Mouse (Mus musculus) lung, postnatal 25 days (tissue): ENCODE measurements around the gene Dcbld2.

Source experiments
- DNase-seq: peaks from one replicate; pipeline ENCODE4 v3.0.0; 2022; ENCODE audit warnings: low spot score

Gene Dcbld2

DNA sequence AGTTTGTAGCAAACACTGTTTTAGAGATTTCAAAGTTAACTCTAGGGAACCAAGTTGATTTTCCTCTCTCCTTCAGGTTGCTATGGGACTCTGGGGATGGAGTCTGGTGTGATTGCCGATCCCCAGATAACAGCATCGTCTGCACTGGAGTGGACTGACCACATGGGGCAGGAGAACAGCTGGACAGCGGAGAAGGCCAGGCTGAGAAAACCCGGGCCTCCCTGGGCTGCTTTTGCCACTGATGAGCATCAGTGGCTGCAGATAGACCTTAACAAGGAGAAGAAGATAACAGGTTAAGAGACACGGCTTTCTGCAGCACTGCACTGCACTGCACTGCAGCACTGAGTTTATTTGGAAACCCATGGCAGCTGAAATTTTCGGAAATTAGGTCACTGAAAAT is 42.4 kb downstream of the Dcbld2 start:
- DNase-seq, result no peak

DNA sequence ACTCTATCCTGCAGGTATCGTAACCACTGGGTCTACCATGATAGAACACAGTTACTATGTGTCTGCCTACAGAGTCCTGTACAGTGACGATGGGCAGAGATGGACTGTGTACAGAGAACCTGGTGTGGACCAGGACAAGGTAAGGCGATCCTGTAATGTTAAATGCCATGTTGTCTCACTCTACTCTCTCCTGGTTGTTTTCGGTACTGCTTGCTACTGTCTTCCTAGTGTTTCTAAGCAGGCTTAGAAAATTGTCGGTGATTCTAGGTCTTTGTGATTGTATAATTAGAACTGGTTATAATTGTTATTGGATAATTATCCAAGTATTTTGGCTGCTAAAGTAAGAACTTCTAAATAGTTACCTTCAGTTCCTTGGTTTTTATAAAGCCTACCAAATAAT is 43.4 kb downstream of the Dcbld2 start:
- DNase-seq, result no peak

DNA sequence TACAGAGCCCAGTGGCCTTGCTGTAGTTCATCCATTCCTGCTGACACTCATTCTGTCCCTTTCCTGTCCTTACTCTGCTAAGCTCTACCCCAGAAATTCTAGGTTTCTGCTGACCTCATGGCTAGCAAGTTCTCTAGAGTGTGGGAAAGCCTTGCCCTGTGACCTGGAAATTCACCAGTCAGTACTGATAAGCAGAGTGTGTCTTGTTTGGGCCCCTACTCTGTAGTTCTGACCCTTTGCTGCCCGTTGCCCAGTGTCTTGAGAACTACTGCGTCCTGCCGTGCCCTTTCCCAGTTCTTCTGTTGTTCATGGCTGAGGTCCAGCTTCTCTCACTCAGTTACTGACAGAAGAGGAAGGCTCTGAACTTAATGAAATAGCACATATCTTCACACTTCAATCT is 44.9 kb downstream of the Dcbld2 start:
- DNase-seq, result no peak

DNA sequence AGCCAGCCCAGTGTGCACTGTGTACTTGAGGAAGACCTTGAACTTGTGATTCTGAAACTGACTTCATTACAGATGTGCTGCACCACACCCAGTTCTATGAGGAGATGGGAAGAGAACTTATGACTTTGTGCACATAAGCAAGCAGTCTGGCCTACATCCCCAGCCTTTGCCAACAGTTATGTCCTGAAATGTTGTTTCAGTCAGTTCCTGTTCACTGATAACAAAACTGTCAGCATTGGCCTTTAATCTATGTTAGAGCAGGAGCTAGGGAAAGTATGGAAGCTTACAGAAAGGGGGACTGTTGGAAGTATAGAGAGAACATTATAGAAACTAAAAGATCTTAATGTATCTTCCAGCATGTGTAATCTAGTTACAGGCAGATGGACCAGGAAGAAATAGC is 45.6 kb downstream of the Dcbld2 start:
- no peak for DNase-seq

DNA sequence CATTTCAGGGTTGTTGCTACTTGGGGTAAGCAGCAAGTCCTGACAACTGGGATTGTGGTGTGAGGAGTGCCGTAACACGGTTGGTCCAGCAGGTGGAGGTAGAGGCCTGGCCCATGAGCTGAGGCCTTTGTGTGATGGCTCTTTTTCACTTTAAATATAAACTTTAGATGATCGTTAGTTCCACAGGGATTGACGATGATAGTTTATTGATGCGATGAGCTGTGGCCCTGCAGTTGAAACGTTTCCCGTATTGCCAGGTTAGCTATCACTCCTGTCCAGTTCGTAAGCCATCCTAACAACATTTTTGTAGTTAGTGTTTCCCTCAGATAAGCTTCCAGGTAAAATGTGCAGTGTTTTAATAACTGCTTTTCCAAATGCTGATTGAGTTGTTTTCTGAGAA is 46.4 kb downstream of the Dcbld2 start:
- DNase-seq, result peak; percentile 60

DNA sequence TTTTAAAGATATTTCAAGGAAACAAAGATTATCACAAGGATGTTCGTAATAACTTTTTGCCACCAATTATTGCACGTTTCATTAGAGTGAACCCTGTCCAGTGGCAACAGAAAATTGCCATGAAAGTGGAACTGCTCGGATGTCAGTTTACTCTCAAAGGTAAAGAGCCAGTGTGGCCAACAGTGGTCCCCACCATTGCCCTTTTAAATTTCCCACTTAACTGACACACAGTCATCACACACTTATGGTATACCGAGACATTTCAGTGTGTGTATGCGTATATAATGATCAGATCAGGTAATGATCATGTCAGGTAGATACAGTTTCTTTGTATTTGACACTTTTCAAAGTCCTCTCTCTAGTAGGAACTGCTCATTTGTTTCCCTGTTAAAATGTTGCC is 46.9 kb downstream of the Dcbld2 start:
- no peak for DNase-seq

DNA sequence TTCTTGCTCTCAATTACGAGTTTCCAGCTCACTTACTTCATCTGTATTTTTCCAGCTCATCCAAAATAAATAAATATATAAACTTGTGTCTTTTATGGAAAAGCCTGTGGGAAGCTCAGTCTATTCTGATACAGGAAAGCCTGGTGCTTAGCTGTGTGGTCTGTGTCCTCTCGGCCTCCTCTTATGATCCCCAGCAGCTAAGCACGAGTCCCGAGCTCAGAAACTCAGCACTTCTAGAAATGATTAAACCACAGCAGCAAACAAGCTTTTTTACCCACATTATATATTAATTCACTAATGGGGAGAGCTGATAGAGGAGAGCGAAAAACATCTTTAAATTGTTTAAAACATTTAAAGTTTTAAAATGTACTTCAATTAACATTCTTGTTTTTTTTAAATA is 48.2 kb downstream of the Dcbld2 start:
- no peak for DNase-seq

DNA sequence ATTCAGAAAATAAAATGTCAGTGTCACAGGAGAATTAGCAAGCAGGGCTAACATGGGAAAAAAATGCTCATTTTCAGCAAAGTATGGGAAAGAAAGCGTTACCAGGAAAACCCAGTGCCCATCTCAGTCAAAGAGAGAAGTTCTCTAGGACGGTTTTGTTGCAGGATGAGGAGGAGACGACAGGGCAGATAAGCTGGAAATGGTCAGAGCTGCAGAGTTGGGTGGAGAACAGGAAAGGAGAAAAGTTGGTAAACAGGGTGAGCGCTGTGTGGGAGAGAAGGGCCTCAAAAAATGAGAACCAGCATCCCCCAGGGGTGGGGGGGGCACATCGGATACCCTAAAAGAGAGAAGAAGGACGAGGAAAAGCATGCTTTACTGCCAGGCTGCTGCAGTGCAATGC is 48.7 kb downstream of the Dcbld2 start:
- DNase-seq, result no peak

DNA sequence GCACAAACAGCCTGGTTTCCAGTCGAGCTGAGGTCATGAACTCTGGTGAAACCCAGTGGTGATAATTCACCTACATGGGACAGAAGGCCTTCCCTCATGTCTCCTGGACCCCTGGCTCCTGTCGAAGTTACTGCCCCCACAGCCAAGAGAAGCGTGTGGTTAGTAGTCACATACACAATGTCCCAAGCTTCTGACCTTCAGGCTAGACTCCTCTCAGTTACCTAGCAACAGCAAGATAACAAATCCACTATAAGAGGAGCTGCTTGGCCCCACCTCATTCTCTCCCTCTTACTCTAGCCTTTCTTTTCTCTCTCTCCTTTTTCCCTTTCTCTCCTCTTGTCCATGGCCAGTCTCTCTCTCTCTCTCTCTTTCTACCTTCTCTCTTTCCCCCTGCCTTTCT is 51.7 kb downstream of the Dcbld2 start:
- peak; percentile 33 for DNase-seq

DNA sequence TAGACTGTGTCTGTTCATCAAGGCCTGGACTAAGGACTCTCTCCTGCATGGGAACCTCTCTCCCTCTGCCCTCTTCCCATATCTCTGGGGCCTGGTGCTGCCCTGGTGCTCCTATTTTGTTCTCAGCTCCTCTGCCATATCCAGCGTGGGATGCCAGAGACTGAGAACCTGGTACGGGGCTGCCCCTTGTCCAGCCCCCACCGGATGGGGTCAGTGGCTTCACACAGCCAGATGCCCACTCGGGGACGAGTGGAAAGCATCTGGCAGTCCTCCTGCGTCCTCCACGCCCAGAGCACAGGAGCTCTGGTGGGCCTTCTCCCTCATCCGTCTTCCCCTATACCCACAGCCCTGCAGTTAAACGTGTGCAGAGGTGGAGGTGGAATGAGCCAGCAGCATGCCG is 52.1 kb downstream of the Dcbld2 start:
- DNase-seq, result no peak

DNA sequence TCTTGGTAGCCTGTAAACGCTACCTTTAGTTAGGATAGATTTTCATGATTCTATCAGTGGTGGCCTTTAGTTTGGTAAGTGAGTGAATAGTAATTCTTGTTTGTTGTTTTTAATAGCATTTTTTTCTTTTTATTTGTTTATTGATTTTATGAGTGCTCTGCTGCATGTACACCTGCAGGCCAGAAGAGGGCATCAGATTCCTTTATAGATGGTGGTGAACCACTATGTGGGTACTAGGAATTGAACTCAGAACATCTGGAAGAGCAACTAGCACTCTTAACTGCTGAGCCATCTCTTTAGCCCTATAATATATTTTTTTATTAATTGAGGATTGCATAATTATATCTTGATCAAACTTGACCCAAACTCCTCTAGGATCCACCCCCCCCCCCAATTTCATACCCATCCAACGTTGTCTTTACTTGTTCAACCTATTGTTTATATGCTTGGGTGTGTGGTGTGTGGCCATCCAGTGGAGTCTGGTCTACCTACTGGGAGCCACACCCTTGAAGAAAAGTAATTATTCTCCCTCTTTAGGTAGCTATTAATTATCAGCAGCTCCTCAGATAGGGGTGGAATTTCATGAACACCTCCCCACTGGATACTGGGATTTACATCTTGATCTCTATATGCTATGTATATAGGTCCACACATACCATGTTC is 53.7 kb downstream of the Dcbld2 start:
- no peak for DNase-seq

DNA sequence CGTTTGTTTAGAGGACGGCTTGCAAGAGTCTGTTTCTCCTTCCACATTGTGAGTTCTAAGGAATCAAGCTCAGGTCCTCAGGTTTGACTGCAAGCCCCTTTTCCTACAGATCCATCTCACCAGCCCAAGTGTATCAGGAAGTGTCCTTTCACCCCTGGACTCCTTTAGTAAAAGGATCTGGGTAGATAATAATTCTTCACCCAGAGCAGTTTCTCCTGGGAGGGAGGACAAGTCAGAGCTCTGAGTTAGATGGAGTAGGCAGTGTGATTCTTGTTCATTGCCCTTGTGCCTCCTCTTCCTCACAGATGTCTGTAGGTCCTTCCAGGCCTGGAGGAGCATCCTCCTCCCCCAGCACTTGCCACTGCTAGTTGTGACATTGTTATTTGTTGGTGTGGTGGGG is 54.3 kb downstream of the Dcbld2 start:
- no peak for DNase-seq

DNA sequence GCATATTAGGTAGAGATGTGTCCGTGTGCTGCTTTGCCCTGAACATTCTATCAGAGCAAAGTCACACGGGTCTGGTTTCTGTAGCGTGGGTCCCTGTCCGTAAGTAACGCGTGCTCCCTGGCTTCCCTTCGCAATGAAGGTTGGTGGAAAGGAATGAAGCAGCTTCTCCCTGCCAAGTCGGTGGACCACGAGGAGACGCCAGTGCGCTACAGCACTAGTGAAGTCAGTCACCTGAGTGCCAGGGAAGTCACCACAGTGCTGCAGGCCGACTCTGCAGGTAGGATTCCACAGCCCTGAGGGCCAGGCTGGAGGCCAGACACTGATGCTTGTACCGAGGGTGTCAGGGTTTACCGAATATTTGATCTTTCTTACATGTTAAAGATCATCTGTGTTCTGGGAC is 55.8 kb downstream of the Dcbld2 start:
- no peak for DNase-seq

DNA sequence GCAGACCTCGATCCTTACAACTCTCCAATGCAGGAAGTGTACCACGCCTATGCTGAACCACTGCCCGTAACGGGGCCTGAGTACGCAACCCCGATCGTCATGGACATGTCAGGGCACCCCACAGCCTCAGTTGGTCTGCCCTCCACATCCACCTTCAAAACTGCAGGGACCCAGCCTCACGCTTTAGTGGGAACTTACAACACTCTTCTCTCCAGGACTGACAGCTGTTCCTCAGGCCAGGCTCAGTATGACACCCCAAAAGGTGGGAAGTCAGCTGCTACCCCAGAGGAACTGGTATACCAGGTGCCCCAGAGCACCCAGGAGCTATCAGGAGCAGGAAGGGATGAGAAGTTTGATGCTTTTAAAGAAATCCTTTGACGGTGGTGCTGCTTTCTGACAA is 57.2 kb downstream of the Dcbld2 start:
- no peak for DNase-seq

DNA sequence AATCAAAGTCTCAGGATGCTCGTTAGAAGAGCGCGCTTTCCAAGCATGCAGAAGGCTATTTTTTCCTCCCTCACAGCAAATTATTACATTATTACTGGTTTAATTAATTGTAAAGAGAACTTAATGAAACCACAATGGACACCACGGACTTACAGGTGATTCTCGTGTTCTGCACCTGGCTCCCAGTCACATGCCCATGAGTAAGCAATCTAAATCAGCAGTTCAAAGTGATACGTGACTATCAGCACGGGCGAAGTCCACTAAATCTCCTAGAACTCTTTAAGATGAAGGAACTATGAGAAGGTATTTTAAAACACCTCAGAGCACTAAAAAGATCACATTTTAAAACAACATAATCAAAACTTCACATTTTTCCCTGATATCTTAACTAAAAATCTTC is 61.8 kb downstream of the Dcbld2 start:
- no peak for DNase-seq

DNA sequence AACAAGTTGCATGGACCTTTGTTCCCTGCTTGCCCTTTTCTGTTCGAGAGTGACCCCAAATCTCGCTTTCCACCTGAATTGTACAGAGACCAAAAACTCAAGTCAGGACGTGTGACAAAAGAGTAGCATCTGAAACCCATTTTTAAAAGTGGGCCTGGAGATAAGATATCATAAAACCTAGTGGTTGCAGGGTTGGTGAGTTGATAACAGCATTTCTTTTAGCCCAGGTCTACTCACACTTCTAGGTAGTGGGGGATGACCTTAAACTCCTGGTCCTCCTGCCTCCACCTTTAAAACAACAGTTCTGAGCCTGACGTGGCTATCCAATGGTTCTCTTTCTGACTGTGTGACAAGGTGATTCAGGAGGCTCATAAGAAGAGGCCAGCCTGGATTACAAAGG is 62.6 kb downstream of the Dcbld2 start:
- DNase-seq, result no peak

DNA sequence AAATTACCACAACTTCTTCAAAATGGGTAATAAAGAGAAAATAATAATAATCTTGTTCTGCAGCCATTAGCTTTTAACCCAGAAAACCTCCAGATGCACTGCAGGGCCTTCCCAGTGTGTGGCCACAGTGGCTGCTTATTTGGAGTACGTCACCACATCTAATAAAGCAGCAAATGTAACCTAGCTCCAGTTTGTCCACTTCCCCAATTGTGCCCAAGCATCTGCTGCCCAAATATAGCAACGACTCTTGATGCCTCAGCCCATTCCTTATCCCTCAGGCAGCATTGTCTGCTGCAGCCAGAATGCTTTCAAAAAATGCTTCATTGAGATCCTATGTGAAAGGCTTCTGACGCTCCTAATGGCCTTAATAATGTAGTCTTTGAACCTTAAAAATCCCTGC is 66.6 kb downstream of the Dcbld2 start:
- no peak for DNase-seq

DNA sequence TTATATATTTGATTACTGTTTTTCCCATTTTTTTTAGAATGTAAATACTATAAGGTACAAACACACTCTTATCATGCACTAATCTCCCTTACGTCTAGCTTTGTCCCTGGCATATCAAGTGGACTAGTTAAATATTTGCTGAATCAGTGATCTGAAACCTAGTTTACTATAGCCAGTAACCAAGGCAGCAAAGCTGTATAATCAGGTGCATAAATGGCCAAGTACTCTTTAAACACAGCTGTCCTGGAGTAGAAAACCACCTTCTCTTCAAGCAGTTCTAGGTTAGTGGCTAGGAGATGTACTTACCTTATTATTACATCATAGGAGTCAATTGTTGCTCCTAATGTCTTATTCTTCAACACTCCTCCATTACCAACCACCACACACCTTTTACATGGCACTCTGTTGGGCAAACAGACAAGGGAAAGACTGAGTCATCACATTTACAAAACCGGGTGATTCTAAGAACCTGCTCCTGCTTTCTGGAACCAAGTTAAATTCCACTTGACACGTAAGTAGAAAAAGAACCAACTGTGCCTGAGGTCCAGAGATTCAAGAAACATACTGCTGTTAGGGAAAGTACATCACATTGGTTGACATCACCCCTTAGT is 67.4 kb downstream of the Dcbld2 start:
- DNase-seq, result peak; percentile 37

DNA sequence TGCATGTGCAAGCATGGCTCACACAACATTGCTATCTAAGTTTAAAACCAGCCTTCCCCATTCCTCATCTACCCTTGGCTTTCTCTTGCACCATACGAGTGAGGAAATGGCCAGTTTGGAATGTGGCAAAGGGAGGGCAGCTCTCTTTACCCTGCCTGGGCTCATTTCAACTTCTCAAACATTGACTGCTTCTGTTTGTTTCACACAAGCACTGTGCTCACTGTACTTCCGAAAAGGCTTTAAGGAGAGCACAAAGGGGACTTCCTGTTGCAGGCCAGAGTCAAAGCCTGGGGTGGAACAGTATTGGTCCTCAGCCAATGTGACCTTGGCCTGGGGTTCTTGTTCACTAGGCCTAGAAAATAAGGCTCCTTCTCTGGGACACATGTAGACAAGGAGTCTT is 68.1 kb downstream of the Dcbld2 start:
- peak; percentile 86 for DNase-seq

DNA sequence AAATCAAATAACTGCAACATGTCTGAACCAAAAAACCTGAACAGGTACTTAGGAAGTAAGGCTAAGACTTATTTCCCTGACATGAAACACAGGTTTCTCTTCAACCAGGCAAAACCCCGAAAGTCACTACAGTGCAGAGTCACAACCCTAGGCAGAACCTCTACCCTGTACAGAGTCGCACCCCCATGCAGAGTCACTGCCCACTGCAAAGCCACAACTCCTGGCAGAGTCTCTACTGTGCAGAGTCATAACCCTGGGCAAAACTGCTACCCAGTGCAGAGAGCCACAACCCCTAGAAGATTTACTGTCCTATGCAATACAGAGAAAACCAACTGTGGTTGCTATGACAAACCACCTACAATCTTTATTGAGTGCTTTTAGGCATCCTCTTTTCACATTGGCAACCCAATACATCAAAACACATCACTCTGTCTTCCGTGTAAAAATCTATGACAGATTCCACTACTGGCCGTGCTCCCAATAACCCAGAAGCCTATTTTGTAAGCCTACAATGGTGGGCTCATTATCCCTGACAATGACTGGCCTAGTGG is 71.7 kb downstream of the Dcbld2 start:
- no peak for DNase-seq

DNA sequence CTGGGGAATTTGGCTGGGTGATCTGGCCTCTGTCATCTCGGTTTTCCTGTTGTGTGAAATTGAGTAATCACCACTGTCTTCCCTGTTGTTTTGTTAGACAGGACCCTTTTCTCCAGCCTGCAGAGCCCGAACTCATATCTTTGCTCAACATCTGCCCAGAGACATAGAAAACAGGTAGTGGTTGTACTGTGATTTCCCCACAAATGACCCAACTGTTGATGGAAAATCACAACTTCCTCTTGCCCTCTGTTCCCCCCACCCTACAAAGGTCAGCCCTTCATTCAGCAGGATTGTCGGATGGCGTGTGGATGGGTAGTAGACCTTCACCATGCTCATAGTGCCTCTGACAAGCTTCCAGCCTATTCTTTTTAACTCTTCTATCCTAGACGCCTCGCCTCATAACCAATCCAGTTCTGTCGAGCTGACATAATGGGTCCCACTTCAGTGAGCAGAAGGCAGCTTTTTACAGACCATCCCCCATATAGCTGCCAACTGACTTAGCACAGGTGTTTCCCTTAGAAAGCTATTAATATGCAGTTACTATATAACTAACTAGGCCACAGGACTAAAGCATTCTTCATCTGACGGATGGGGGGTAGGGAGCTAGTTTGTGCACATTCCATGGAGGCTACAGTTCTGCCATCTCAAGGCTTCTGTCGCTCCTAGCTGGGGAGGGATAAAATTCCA is 73.1 kb downstream of the Dcbld2 start:
- DNase-seq, result peak; percentile 61

DNA sequence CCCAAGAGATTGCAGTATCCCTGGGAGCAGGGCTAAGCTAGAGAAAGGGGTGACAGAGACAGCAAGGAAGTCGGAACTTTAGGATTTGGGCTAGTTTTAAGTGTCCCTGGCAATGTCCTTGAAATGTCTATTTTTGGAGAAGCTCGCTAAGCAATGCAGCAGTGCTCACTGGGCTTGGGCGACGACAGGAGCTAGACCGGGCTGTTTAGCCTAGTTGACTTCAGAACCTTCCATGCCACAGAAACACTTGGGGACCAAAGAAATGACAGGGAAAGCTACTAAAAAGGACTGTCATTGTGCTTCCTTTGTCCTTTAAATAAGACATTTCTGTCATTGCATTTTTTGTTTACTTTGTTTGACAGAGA is 73.6 kb downstream of the Dcbld2 start:
- DNase-seq, result no peak

DNA sequence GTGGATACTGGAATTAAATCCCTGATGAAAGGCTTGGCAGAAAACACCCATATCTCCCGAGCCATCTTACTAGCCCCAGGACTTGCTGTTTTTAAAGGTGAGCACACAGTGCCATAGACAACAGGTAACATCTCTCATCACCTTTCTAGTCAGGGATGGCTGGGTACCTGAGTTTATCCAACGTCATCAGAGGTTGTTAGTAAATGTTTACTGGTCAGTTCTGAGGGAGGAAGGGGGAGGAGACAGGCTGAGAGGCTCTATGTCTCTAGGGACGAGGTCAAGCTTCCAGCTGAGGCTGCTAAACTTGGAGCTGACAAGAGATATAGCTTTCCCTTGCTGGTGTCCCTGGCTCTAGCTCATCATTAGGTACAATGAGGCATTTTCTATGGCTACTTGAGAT is 74.1 kb downstream of the Dcbld2 start:
- DNase-seq, result no peak

DNA sequence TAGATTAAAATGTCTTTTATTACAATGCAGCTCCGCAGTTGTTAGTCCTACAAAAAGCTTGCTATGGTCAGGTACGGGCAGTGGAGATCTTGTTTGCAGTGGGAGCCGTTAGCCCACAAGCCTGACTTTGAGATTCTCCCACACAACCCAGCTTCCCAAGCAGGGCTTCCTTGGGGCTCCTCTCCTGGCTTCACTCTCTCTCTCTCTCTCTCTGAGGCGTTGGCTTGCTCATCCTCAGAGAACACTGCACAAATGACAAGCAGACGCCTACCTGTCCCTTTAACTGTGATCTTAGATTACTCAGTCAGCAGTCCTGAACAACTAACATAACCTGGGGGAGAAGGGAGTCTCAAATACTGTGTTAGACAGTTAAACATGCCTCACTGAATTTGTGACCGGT is 79.6 kb downstream of the Dcbld2 start:
- no peak for DNase-seq
